Mouse (Mus musculus) embryonic facial prominence, embryonic 13.5 days (tissue): ENCODE data around the gene Mrps2. TPM values are rescaled to one million over a fixed set of nuclear protein-coding genes. Genes with fewer than 3 reads are reported as not detected.

Source experiments
- ATAC-seq: fragments of 200-750 bp; cut with Nextera tagmentation; 2 replicates; pipeline ENCODE4 v1.8.0; 2017; ENCODE audit warnings: low read depth; ENCODE audit not compliant: insufficient number of reproducible peaks, insufficient read depth, low FRiP score, low TSS enrichment
- H3K27ac ChIP-seq: fragments of 300-500 bp; sonication (generic); 2 replicates; pipeline ENCODE4 v1.5.1; 2015; ENCODE audit warnings: moderate library complexity, mild to moderate bottlenecking, inconsistent platforms
- H3K27me3 ChIP-seq: fragments of 300-500 bp; sonication (generic); 2 replicates; pipeline ENCODE4 v1.6.1; 2015; ENCODE audit warnings: mild to moderate bottlenecking, inconsistent platforms
- H3K36me3 ChIP-seq: fragments of 300-500 bp; sonication (generic); 2 replicates; pipeline ENCODE4 v1.6.1; 2015; ENCODE audit warnings: mild to moderate bottlenecking, inconsistent platforms
- H3K4me1 ChIP-seq: fragments of 300-500 bp; sonication (generic); 2 replicates; pipeline ENCODE4 v1.6.1; 2015; ENCODE audit warnings: inconsistent platforms
- H3K4me2 ChIP-seq: fragments of 300-500 bp; sonication (generic); 2 replicates; pipeline ENCODE4 v1.6.1; 2015; ENCODE audit warnings: moderate library complexity, mild to moderate bottlenecking, inconsistent platforms
- H3K4me3 ChIP-seq: fragments of 300-500 bp; sonication (generic); 2 replicates; pipeline ENCODE4 v1.5.1; 2015; ENCODE audit warnings: mild to moderate bottlenecking, inconsistent platforms
- H3K9ac ChIP-seq: fragments of 300-500 bp; sonication (generic); 2 replicates; pipeline ENCODE4 v1.6.1; 2015; ENCODE audit warnings: mild to moderate bottlenecking, inconsistent platforms
- H3K9me3 ChIP-seq: fragments of 300-500 bp; sonication (generic); 2 replicates; pipeline ENCODE4 v1.6.1; 2016; ENCODE audit warnings: inconsistent platforms
- whole genome bisulfite sequencing: fragments of 180-500 bp; shearing (Covaris S2); methylation state at CpG from one replicate; pipeline ENCODE4 v1.1.7; 2015; ENCODE audit warnings: mixed read lengths; 5-methylcytosine and 5-hydroxymethylcytosine counted together
- polyA plus RNA-seq: library from polyadenylated mRNA; unstranded; fragments of >200 nt; fragmentation: Nextera tagmentation; extraction: Ambion mirVana; gene quantifications from 2 replicates; pipeline ENCODE4 v1.2.1, GENCODE M21; 2015

Gene Mrps2
- polyA plus RNA-seq = 57.4 and 61.5 TPM in 2 replicates

- 0 out of 2 replicates have a peak, but pooled peaks cover 2% of the 10 kb centered on the region for H3K9me3 ChIP-seq
- ATAC-seq = peak; percentile 80
- peak within 1 kb of the TSS; percentile 80 for H3K4me2 ChIP-seq
- under 1% methylated on average over 51 of the region's 52 CpGs for WGBS
- H3K27ac ChIP-seq = 0 out of 2 replicates have a peak within 1 kb of the TSS, but pooled peaks have one; percentile 23
- H3K36me3 ChIP-seq = peaks cover 41% of the 10 kb centered on the region
- peaks cover 17% of the 10 kb centered on the region for H3K4me1 ChIP-seq
- peak within 1 kb of the TSS; percentile 95 for H3K4me3 ChIP-seq
- peak within 1 kb of the TSS; percentile 97 for H3K9ac ChIP-seq
- peaks cover 15% of the 10 kb centered on the region for H3K27me3 ChIP-seq
Observed at GRCm38 (mm10) chr2:28467860-28468485, at the start of gene Mrps2. Gene Mrps2 (plus strand): TSS chr2:28468066.

GRCm38 (mm10) chr2:28419898-28420297 is 48.0 kb upstream of the Mrps2 start:
- no peaks in the 10 kb centered on the region for H3K9me3 ChIP-seq
- 14% methylated on average over 4 of the region's 4 CpGs for WGBS
- no peak overlapping the region for H3K4me3 ChIP-seq
- no peaks in the 10 kb centered on the region for H3K27me3 ChIP-seq
- H3K4me2 ChIP-seq = no peak overlapping the region
- H3K4me1 ChIP-seq = peaks cover 14% of the 10 kb centered on the region
- no peak overlapping the region for H3K9ac ChIP-seq
- no peak overlapping the region for H3K27ac ChIP-seq
- no peaks in the 10 kb centered on the region for H3K36me3 ChIP-seq
- no peak for ATAC-seq

GRCm38 (mm10) chr2:28423167-28423566 is 44.7 kb upstream of the Mrps2 start:
- Histone ChIP-seq H3K4me2 (no peak overlapping the region), H3K9me3 (no peaks in the 10 kb centered on the region), H3K9ac (no peak overlapping the region), H3K4me3 (no peak overlapping the region), H3K4me1 (no peaks in the 10 kb centered on the region), H3K27ac (no peak overlapping the region), H3K27me3 (no peaks in the 10 kb centered on the region), H3K36me3 (no peaks in the 10 kb centered on the region)
- WGBS = 30% methylated on average over 3 of the region's 3 CpGs
- no peak for ATAC-seq

- WGBS = 73% methylated on average over 6 of the region's 6 CpGs
- Histone ChIP-seq H3K4me3 (no peak overlapping the region), H3K4me2 (no peak overlapping the region), H3K36me3 (no peaks in the 10 kb centered on the region), H3K9me3 (no peaks in the 10 kb centered on the region), H3K27me3 (no peaks in the 10 kb centered on the region), H3K27ac (no peak overlapping the region), H3K9ac (no peak overlapping the region), H3K4me1 (no peaks in the 10 kb centered on the region)
- ATAC-seq = no peak
Observed at GRCm38 (mm10) chr2:28427226-28427625, 40.6 kb upstream of the Mrps2 start.

GRCm38 (mm10) chr2:28430846-28431245 is 37.0 kb upstream of the Mrps2 start:
- Histone ChIP-seq H3K4me1 (peaks cover 4% of the 10 kb centered on the region), H3K27me3 (no peaks in the 10 kb centered on the region), H3K9ac (no peak overlapping the region), H3K4me3 (no peak overlapping the region), H3K4me2 (no peak overlapping the region), H3K36me3 (no peaks in the 10 kb centered on the region), H3K27ac (no peak overlapping the region), H3K9me3 (no peaks in the 10 kb centered on the region)
- 56% methylated on average over 6 of the region's 6 CpGs for WGBS
- no peak for ATAC-seq

- Histone ChIP-seq H3K27me3 (no peaks in the 10 kb centered on the region), H3K9me3 (no peaks in the 10 kb centered on the region), H3K4me2 (no peak overlapping the region), H3K9ac (no peak overlapping the region), H3K4me1 (peaks cover 4% of the 10 kb centered on the region), H3K27ac (no peak overlapping the region), H3K4me3 (no peak overlapping the region), H3K36me3 (no peaks in the 10 kb centered on the region)
- no peak for ATAC-seq
- 15% methylated on average over 1 of the region's 1 CpGs for WGBS
Observed at GRCm38 (mm10) chr2:28432811-28433210, 35.1 kb upstream of the Mrps2 start.

GRCm38 (mm10) chr2:28433512-28433911 is 34.4 kb upstream of the Mrps2 start:
- H3K4me3 ChIP-seq = no peak overlapping the region
- H3K4me1 ChIP-seq = peaks cover 4% of the 10 kb centered on the region
- 8% methylated on average over 1 of the region's 2 CpGs for WGBS
- H3K4me2 ChIP-seq = no peak overlapping the region
- no peak overlapping the region for H3K9ac ChIP-seq
- H3K36me3 ChIP-seq = no peaks in the 10 kb centered on the region
- H3K9me3 ChIP-seq = no peaks in the 10 kb centered on the region
- H3K27ac ChIP-seq = no peak overlapping the region
- H3K27me3 ChIP-seq = no peaks in the 10 kb centered on the region
- no peak for ATAC-seq

- 86% methylated on average over 11 of the region's 11 CpGs for WGBS
- Histone ChIP-seq H3K9me3 (no peaks in the 10 kb centered on the region), H3K9ac (no peak overlapping the region), H3K4me1 (peaks cover 4% of the 10 kb centered on the region), H3K36me3 (no peaks in the 10 kb centered on the region), H3K27me3 (no peaks in the 10 kb centered on the region), H3K27ac (no peak overlapping the region), H3K4me2 (no peak overlapping the region), H3K4me3 (no peak overlapping the region)
- ATAC-seq = no peak
Observed at GRCm38 (mm10) chr2:28435401-28435800, 32.5 kb upstream of the Mrps2 start.

- 78% methylated on average over 6 of the region's 6 CpGs for WGBS
- Histone ChIP-seq H3K4me1 (peaks cover 2% of the 10 kb centered on the region), H3K9ac (no peak overlapping the region), H3K9me3 (no peaks in the 10 kb centered on the region), H3K4me2 (no peak overlapping the region), H3K4me3 (no peak overlapping the region), H3K27ac (no peak overlapping the region), H3K36me3 (no peaks in the 10 kb centered on the region), H3K27me3 (peaks cover 6% of the 10 kb centered on the region; the same call in 1 of the 2 replicates)
- no peak for ATAC-seq
Observed at GRCm38 (mm10) chr2:28440842-28441241, 27.0 kb upstream of the Mrps2 start.

- no peak for ATAC-seq
- no peak overlapping the region for H3K9ac ChIP-seq
- H3K4me1 ChIP-seq = peaks cover 21% of the 10 kb centered on the region
- no peak overlapping the region for H3K4me2 ChIP-seq
- H3K27me3 ChIP-seq = peaks cover 8% of the 10 kb centered on the region; the same call in 1 of the 2 replicates
- no peaks in the 10 kb centered on the region for H3K9me3 ChIP-seq
- 86% methylated on average over 4 of the region's 4 CpGs for WGBS
- peaks cover 10% of the 10 kb centered on the region for H3K36me3 ChIP-seq
- H3K27ac ChIP-seq = no peak overlapping the region
- no peak overlapping the region for H3K4me3 ChIP-seq
Observed at GRCm38 (mm10) chr2:28445082-28445481, 22.8 kb upstream of the Mrps2 start.

- H3K36me3 ChIP-seq = peaks cover 20% of the 10 kb centered on the region
- no peaks in the 10 kb centered on the region for H3K9me3 ChIP-seq
- no peak for ATAC-seq
- WGBS = 9% methylated on average over 5 of the region's 5 CpGs
- H3K27me3 ChIP-seq = peaks cover 8% of the 10 kb centered on the region; the same call in 1 of the 2 replicates
- peaks cover 21% of the 10 kb centered on the region for H3K4me1 ChIP-seq
- peak overlapping the region; percentile 79 for H3K4me3 ChIP-seq
- peak overlapping the region; percentile 87 for H3K9ac ChIP-seq
- H3K4me2 ChIP-seq = peak overlapping the region; percentile 91
- peak overlapping the region; percentile 79 for H3K27ac ChIP-seq
Observed at GRCm38 (mm10) chr2:28446181-28446514, 21.7 kb upstream of the Mrps2 start.

- Histone ChIP-seq H3K4me1 (peaks cover 21% of the 10 kb centered on the region), H3K4me3 (peak within 1 kb of the TSS; percentile 79), H3K9me3 (no peaks in the 10 kb centered on the region), H3K9ac (peak within 1 kb of the TSS; percentile 87), H3K27ac (peak within 1 kb of the TSS; percentile 79), H3K4me2 (peak within 1 kb of the TSS; percentile 91), H3K27me3 (peaks cover 8% of the 10 kb centered on the region; the same call in 1 of the 2 replicates), H3K36me3 (peaks cover 26% of the 10 kb centered on the region)
- under 1% methylated on average over 97 of the region's 118 CpGs for WGBS
- ATAC-seq = no peak
Observed at GRCm38 (mm10) chr2:28446515-28447314, 21.2 kb upstream of the Mrps2 start, which contains the start of gene Ppp1r26. Gene Ppp1r26 (plus strand): TSS chr2:28446800.
